Mouse (Mus musculus) intestine, postnatal 0 days (tissue): ENCODE results near the gene Hk2. TPM values are rescaled to one million over a fixed set of nuclear protein-coding genes. Genes with fewer than 3 reads are reported as not detected.
A peak's percentile ranks its signal among the peaks of the same experiment; 100 is the strongest.

Experiments
- ATAC-seq: fragments of 200-750 bp; cut with Nextera tagmentation; 2 replicates; pipeline ENCODE4 v1.8.0; 2017; ENCODE audit warnings: mild to moderate bottlenecking, moderate TSS enrichment, moderate library complexity
- H3K27ac ChIP-seq: fragments of 300-500 bp; sonication (generic); 2 replicates; pipeline ENCODE4 v1.5.1; 2014; ENCODE audit warnings: mild to moderate bottlenecking, low read depth, low read length, moderate library complexity
- H3K27me3 ChIP-seq: fragments of 300-500 bp; sonication (generic); replicated peaks from 2 replicates; pipeline ENCODE4 v1.6.1; 2014; ENCODE audit warnings: low read length, mixed read lengths; ENCODE audit not compliant: control insufficient read depth, insufficient read depth
- H3K36me3 ChIP-seq: fragments of 300-500 bp; sonication (generic); 2 replicates; pipeline ENCODE4 v1.6.1; 2014; ENCODE audit warnings: mild to moderate bottlenecking, moderate library complexity; ENCODE audit not compliant: control insufficient read depth, insufficient read depth
- H3K4me1 ChIP-seq: fragments of 300-500 bp; sonication (generic); replicated peaks from 2 replicates; pipeline ENCODE4 v1.6.1; 2014; ENCODE audit warnings: antibody characterized with exemption, low read length, mixed read lengths; ENCODE audit not compliant: control insufficient read depth, insufficient read depth
- H3K4me2 ChIP-seq: fragments of 300-500 bp; sonication (generic); replicated peaks from 2 replicates; pipeline ENCODE4 v1.6.1; 2014; ENCODE audit warnings: low read depth, mild to moderate bottlenecking, moderate library complexity
- H3K4me3 ChIP-seq: fragments of 300-500 bp; sonication (generic); 2 replicates; pipeline ENCODE4 v1.5.1; 2014; ENCODE audit warnings: low read depth, low read length
- H3K9ac ChIP-seq: fragments of 300-500 bp; sonication (generic); 2 replicates; pipeline ENCODE4 v1.6.1; 2014; ENCODE audit warnings: mild to moderate bottlenecking, low read depth, low read length
- H3K9me3 ChIP-seq: fragments of 300-500 bp; sonication (generic); 2 replicates; pipeline ENCODE4 v1.6.1; 2016; ENCODE audit warnings: mixed run types; ENCODE audit not compliant: control insufficient read depth
- CTCF ChIP-seq: sonication (generic); IDR thresholded peaks from 2 replicates; pipeline ENCODE4 v1.5.1; 2016; ENCODE audit warnings: low read depth, mild to moderate bottlenecking, control low read depth, antibody characterized with exemption, moderate library complexity
- WGBS: fragments of 180-500 bp; shearing (Covaris S2); extraction: QIAGEN DNeasy Blood & Tissue Kit; methylation state at CpG from one replicate; pipeline ENCODE4 v1.1.7; 2014; 5-methylcytosine and 5-hydroxymethylcytosine counted together
- polyA plus RNA-seq: library from polyadenylated mRNA; unstranded; fragments of >200 nt; fragmentation: Nextera tagmentation; extraction: Ambion mirVana; gene quantifications from 2 replicates; pipeline ENCODE4 v1.2.1, GENCODE M21; 2015

Hk2 gene
- polyA plus RNA-seq, 1 experiment from 2014 or later: 2.5 TPM

- 76% methylated on average over 5 of the region's 5 CpGs for WGBS
- no peak for ATAC-seq
- 0 out of 2 replicates have a peak, but pooled peaks cover 4% of the 10 kb centered on the region for H3K36me3 ChIP-seq
Measured at GRCm38 (mm10) chr6:82741518-82741880, 32.8 kb downstream of the Hk2 start.

GRCm38 (mm10) chr6:82740868-82741517, 33.3 kb downstream of the Hk2 start:
- WGBS: 70% methylated on average over 8 of the region's 8 CpGs
- TF ChIP-seq CTCF: no peak
- ATAC-seq: no peak

More at GRCm38 (mm10) chr6:82741518-82741880, 32.8 kb downstream of the Hk2 start:
- no peak overlapping the region for H3K9ac ChIP-seq
- no peak overlapping the region for H3K27ac ChIP-seq
- no peak overlapping the region for H3K4me2 ChIP-seq
- no peaks in the 10 kb centered on the region for H3K9me3 ChIP-seq
- no peak for TF ChIP-seq CTCF
- no peaks in the 10 kb centered on the region for H3K4me1 ChIP-seq
- H3K27me3 ChIP-seq: no peaks in the 10 kb centered on the region
- H3K4me3 ChIP-seq: no peak overlapping the region

GRCm38 (mm10) chr6:82740269-82740668, 34.0 kb downstream of the Hk2 start:
- Histone ChIP-seq H3K9ac (no peak overlapping the region), H3K36me3 (peaks cover 4% of the 10 kb centered on the region; the same call in 1 of the 2 replicates), H3K4me1 (no peaks in the 10 kb centered on the region), H3K4me3 (no peak overlapping the region), H3K4me2 (0 out of 2 replicates have a peak overlapping the region, but pooled peaks have one; percentile 32), H3K27me3 (no peaks in the 10 kb centered on the region), H3K9me3 (no peaks in the 10 kb centered on the region), H3K27ac (no peak overlapping the region)
- WGBS: 13% methylated on average over 6 of the region's 6 CpGs
- ATAC-seq: peak; percentile 92
- peak; percentile 89 for TF ChIP-seq CTCF

More at GRCm38 (mm10) chr6:82740868-82741517, 33.3 kb downstream of the Hk2 start:
- Histone ChIP-seq H3K36me3 (0 out of 2 replicates have a peak, but pooled peaks cover 4% of the 10 kb centered on the region), H3K4me1 (no peaks in the 10 kb centered on the region), H3K27ac (no peak overlapping the region), H3K4me3 (no peak overlapping the region), H3K4me2 (no peak overlapping the region), H3K27me3 (no peaks in the 10 kb centered on the region), H3K9me3 (no peaks in the 10 kb centered on the region), H3K9ac (no peak overlapping the region)

- WGBS: 94% methylated on average over 27 of the region's 27 CpGs
- no peaks in the 10 kb centered on the region for H3K27me3 ChIP-seq
- no peak overlapping the region for H3K4me3 ChIP-seq
- ATAC-seq: no peak
- no peak overlapping the region for H3K9ac ChIP-seq
- H3K36me3 ChIP-seq: no peaks in the 10 kb centered on the region; the same call in 1 of the 2 replicates
- TF ChIP-seq CTCF: no peak
- H3K4me1 ChIP-seq: no peaks in the 10 kb centered on the region
- no peaks in the 10 kb centered on the region for H3K9me3 ChIP-seq
- H3K4me2 ChIP-seq: no peak overlapping the region
- no peak overlapping the region for H3K27ac ChIP-seq
Measured at GRCm38 (mm10) chr6:82737634-82738540, 36.4 kb downstream of the Hk2 start.

- no peak overlapping the region for H3K4me3 ChIP-seq
- no peak for ATAC-seq
- no peaks in the 10 kb centered on the region for H3K9me3 ChIP-seq
- H3K27me3 ChIP-seq: no peaks in the 10 kb centered on the region
- H3K27ac ChIP-seq: no peak overlapping the region
- TF ChIP-seq CTCF: no peak
- WGBS: 80% methylated on average over 25 of the region's 25 CpGs
- no peak overlapping the region for H3K4me2 ChIP-seq
- no peaks in the 10 kb centered on the region for H3K4me1 ChIP-seq
- no peaks in the 10 kb centered on the region; the same call in 1 of the 2 replicates for H3K36me3 ChIP-seq
- no peak overlapping the region for H3K9ac ChIP-seq
Measured at GRCm38 (mm10) chr6:82736626-82737600, 37.3 kb downstream of the Hk2 start.
